Mouse (Mus musculus) spleen, adult 18-20 months (tissue): ENCODE results near the gene Tcf25.
"Not testable (repeated sequence)": the region's sequence is repeated elsewhere in the genome, so short reads cannot be mapped to it uniquely, and the experiment has no call there.

Experiments used
- DNase-seq, 2 experiments: peaks; one replicate each; pipeline ENCODE4 v3.0.0; 2022; ENCODE audit warnings: mixed read lengths in 2 of 2

Tcf25 gene

GRCm38 (mm10) chr8:123411781-123412327 lies 38.3 kb downstream of the Tcf25 start:
- no peak for DNase-seq

DNA sequence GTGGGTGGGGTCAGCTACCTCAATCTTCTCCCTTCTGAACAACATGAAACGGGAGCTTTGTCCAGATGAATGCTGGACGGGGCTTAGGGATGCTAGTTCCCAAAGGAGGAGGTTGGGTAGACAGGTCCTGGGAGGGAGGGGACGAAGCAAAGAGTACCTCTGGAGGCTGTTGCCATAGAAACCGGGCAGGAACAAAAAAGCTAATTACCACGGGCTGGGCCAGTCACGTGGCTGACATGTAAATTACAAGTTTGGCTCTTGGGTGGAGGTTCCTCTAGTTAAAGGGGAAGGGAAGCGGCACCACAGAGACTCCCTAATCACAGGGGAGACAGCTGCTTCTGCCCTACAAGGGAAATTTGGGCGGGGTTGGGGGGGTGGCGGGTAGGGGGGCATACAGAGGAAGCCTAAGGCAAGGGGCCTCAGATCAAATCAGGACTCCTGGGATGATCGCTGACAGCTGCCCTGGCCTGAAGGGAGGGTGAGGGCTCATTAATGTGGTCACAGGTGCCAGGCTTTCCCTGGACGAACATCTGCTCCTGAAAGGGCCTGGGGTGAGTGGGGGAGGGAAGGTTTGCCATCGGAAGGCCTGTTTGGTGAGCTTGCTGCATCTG lies 39.1 kb downstream of the Tcf25 start:
- no peak for DNase-seq

DNA sequence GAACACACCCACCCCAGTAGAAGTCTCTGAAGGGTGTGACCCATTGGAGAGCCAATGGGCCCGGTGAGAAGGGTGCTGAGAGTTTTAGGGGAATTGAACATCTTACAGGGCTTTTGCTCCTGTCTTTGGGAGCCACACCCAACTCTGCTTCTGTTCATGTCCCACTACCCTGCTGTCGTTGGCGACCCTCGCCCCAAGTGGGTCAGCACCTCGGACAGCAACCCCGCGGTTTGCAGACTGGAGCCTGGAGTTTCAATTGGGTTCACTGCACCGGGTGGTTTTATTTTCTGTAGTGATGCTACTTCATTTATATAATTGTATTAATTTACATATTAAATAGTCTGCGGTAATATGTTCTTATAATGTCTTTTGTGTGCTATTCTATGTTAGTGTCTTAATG lies 40.7 kb downstream of the Tcf25 start:
- no peak for DNase-seq

GRCm38 (mm10) chr8:123414997-123415696 lies 41.6 kb downstream of the Tcf25 start:
- DNase-seq: not testable (repeated sequence)

DNA sequence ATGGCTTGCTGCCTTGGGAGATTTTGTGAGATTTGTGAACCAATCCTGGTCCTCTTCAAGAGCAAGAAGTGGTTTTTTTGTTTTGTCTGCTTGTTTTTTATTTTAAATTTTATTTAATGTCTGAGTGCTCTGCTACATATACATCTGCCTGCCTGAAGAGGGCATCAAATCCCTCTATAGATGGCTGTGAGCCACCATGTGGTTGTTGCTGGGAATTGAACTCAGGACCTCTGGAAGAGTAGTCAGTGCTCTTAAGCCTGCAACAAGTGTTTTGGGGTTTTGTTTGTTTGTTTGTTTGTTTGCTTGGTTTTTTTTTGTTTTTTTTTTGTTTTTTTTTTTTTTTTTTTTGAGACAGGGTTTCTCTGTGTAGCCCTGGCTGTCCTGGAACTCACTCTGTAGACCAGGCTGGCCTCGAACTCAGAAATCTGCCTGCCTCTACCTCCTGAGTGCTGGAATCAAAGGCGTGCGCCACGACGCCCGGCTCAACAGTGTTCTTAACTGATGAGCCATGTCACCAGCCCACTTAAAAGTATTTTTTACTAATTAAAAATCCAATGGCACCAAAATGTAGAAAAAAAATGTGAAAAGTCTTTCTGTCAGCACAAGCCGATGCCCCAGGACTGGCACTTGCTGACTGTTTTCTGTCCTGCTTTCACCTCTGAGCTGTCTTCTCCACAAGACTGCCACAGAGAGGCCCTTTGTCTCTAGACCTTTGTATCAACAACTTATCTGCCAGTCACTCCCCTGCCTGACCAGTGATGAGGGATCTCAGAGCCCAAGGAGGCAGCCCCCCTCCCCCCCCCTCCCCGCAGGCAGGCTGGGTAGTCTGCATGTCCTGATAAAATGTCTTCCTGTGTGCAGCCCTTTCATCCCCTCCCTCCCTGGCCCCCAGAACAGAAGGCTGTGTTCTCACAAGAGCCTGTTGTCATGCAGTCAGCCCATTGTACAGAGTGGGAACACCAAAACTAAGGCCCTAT lies 42.7 kb downstream of the Tcf25 start:
- DNase-seq: no peak

GRCm38 (mm10) chr8:123416944-123417555 lies 43.5 kb downstream of the Tcf25 start:
- DNase-seq: no peak

GRCm38 (mm10) chr8:123419711-123420110 lies 46.2 kb downstream of the Tcf25 start:
- DNase-seq: no peak

GRCm38 (mm10) chr8:123420525-123421281 lies 47.1 kb downstream of the Tcf25 start:
- DNase-seq: no peak

DNA sequence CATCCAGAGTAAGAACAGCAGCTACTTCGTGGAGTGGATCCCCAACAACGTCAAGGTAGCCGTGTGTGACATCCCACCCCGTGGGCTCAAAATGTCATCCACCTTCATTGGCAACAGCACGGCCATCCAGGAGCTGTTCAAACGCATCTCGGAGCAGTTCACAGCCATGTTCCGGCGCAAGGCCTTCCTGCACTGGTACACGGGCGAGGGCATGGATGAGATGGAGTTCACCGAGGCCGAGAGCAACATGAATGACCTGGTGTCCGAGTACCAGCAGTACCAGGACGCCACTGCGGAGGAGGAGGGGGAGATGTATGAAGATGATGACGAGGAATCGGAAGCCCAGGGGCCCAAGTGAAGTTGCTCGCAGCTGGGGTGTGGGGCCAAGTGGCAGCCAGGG lies 47.8 kb downstream of the Tcf25 start:
- DNase-seq: no peak

- DNase-seq: peak in 1 of 2 experiments; percentile 61
These were observed 48.7 kb downstream of the Tcf25 start for GRCm38 (mm10) chr8:123422056-123422780.

- no peak for DNase-seq
These were observed 49.2 kb downstream of the Tcf25 start for GRCm38 (mm10) chr8:123422781-123423159.

DNA sequence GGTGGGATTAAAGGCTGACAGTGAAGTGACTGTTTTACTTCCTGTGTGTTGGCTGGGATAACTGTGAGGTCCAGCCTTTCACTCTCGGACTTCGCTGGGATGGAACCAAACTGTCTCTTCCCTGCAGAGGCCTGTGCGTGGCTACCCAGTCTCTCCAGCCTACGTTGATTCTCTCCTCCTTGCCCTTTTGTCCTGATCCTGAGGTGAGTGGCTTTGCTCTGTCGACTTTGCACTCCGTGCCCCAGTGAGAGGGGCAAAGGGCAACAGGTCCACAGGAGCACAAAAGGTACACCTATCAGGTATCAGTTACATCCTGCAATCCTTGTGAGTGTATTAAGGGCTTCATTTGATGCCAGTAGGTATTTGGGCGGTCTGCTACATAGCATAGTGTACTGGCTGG lies 49.9 kb downstream of the Tcf25 start, which contains the start of gene Def8:
Gene Def8, plus strand, starts transcription at position 87 of the 400 bp plus-strand sequence.
- no peak for DNase-seq

DNA sequence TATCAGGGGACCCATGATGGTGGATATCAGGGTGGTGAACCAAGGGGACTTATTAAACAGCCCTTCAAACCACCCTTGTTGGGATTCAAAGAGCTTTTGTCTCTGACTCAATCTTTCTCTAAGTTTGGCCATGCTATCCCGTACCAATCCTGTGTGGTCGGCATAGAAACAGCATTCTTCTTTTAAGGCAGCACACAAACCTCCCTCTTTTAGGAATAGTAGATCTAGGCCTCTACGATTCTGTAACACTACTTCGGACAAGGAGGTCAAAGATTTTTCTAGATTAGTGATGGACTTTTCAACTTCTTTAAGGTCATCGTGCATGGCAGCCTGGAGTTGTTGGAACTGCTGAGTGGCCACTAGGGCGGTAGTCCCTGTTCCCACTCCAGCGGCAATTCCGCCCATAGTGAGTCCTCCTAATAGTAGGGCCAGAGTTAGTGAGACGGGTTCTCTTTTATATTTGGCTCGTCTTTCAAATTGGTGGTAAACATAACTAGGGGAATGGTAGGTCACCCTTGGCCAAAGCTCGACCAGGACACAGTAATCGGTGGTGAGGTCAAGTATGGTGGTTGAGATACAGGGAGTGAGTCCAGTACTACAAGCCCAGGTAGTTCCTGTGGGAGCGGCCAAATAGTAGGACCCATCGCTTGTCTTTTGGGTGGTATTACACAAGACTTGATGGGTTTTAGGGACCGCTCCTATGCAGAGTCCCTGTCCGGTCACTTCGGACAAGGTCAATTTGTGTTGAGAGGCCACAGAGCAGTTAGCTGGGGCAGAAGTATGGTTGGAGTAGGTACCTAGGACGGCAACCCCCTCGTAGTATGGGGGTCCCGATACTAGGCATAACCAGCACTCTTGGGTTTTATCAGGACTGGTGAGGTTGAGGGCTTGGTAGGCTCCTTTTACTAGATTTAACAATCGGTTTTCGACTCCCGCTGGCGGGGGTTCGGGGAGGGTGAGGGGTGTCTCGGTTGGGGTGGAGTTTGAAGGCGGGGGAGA lies 53.3 kb downstream of the Tcf25 start:
- no peak for DNase-seq

GRCm38 (mm10) chr8:123427639-123428275 lies 54.2 kb downstream of the Tcf25 start:
- no peak for DNase-seq

GRCm38 (mm10) chr8:123428343-123428893 lies 54.9 kb downstream of the Tcf25 start:
- no peak for DNase-seq

- DNase-seq: no peak
These were observed 55.6 kb downstream of the Tcf25 start for GRCm38 (mm10) chr8:123428939-123429721.

DNA sequence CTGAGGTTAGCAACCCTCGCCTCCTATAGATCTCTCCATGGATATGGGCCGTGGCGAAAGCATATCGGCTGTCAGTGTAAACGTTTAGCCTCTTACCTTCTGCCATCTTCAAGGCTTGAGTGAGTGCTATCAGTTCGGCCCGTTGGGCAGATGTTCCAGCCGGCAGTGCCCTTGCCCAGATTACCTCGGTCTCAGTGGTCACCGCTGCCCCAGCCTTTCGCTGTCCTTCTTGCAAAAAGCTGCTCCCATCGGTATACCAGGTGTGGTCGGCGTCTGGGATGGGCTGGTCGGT lies 56.1 kb downstream of the Tcf25 start:
- not testable (repeated sequence) for DNase-seq

DNA sequence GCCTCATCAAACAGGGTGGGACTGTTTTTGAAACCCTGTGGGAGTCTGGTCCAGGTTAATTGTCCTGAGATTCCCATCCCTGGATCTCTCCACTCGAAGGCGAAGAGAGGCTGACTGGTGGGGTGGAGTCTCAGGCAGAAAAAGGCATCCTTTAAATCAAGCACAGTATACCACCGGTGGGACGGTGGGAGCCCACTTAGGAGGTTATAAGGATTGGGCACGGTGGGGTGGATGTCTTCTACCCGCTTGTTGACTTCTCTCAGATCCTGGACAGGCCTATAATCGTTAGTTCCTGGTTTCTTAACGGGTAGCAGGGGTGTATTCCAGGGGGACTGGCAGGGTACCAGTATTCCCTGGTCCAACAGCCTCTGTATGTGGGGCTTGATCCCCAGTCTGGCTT lies 57.4 kb downstream of the Tcf25 start:
- DNase-seq: not testable (repeated sequence)
